Mouse (Mus musculus) layer of hippocampus, adult 2 months (tissue): ENCODE measurements around the gene Sem1. TPM values are rescaled to one million over a fixed set of nuclear protein-coding genes. Genes with fewer than 3 reads are reported as not detected.
A peak's percentile ranks its signal among the peaks of the same experiment; 100 is the strongest.

ENCODE experiments used
- DNase-seq, 2 experiments: peaks; one replicate each; pipeline ENCODE4 v3.0.0; 2022; ENCODE audit warnings: low spot score in 2 of 2
- H3K27ac ChIP-seq: fragments of 200-600 bp; 2 replicates; pipeline ENCODE4 v1.8.1; 2022
- H3K4me3 ChIP-seq: fragments of 200-600 bp; 2 replicates; pipeline ENCODE4 v1.8.1; 2022; ENCODE audit warnings: mild to moderate bottlenecking
- CTCF ChIP-seq: fragments of 200-600 bp; conservative IDR thresholded peaks from 2 replicates; pipeline ENCODE4 v1.8.1; 2022; ENCODE audit warnings: antibody characterized with exemption, mild to moderate bottlenecking, moderate library complexity
- long read RNA-seq, 2 experiments: library from polyadenylated mRNA; stranded (forward); transcript quantifications; one replicate each; pipeline ENCODE4 v2.0.0; 2021; ENCODE audit warnings: borderline mapping rate in 2 of 2
- total RNA-seq, 2 experiments: library from RNA; stranded (reverse); gene quantifications; 2 replicates each; pipeline ENCODE4 v1.2.3; 2021

The Sem1 gene
- total RNA-seq = 10 to 100 TPM; 44.7 to 48.4 TPM
- long read RNA-seq, experiment 1, transcript Sem1-201 (3 exons, 1,472 nt) = major isoform, 76 of 78 reads
- long read RNA-seq, experiment 1, partial matches to known transcripts = 1 of 78 reads
- long read RNA-seq, experiment 1, other reads (novel, unspliced or antisense) = 1 of 78 reads
- long read RNA-seq, experiment 2, transcript Sem1-201 (3 exons, 1,472 nt) = major isoform, 100 of 105 reads
- long read RNA-seq, experiment 2, partial matches to known transcripts = 3 of 105 reads
- long read RNA-seq, experiment 2, other reads (novel, unspliced or antisense) = 2 of 105 reads

GRCm38 (mm10) chr6:6578304-6579149, at the start of gene Sem1:
Sem1 (minus strand) TSS chr6:6578663.
- peak within 1 kb of the TSS; percentile 95 for H3K27ac ChIP-seq
- peak within 1 kb of the TSS; percentile 96 for H3K4me3 ChIP-seq
- peak; percentile 32 for TF ChIP-seq CTCF
- peak; percentile 91 to 92 for DNase-seq

GRCm38 (mm10) chr6:6622846-6623749, 44.6 kb upstream of the Sem1 start:
- no peak overlapping the region for H3K4me3 ChIP-seq
- TF ChIP-seq CTCF = no peak
- no peak overlapping the region for H3K27ac ChIP-seq
- DNase-seq = no peak

- no peak for TF ChIP-seq CTCF
- H3K27ac ChIP-seq = no peak overlapping the region
- H3K4me3 ChIP-seq = no peak overlapping the region
- DNase-seq = no peak
Observed at GRCm38 (mm10) chr6:6603561-6604544, 25.4 kb upstream of the Sem1 start.

- TF ChIP-seq CTCF = no peak
- no peak overlapping the region for H3K27ac ChIP-seq
- DNase-seq = no peak
- no peak overlapping the region for H3K4me3 ChIP-seq
Observed at GRCm38 (mm10) chr6:6586313-6586712, 7.8 kb upstream of the Sem1 start.

- TF ChIP-seq CTCF = no peak
- Histone ChIP-seq H3K4me3 (no peak overlapping the region), H3K27ac (no peak overlapping the region)
- no peak for DNase-seq
Observed at GRCm38 (mm10) chr6:6581849-6582248, 3.4 kb upstream of the Sem1 start.

GRCm38 (mm10) chr6:6577741-6578284, 650 bp downstream of the Sem1 start:
- TF ChIP-seq CTCF = no peak
- no peak for DNase-seq
- Histone ChIP-seq H3K4me3 (peak overlapping the region; percentile 96), H3K27ac (peak overlapping the region; percentile 95)

- Histone ChIP-seq H3K4me3 (peak overlapping the region; percentile 96), H3K27ac (peak overlapping the region; percentile 95; the same call in 1 of the 2 replicates)
- DNase-seq = no peak
- no peak for TF ChIP-seq CTCF
Observed at GRCm38 (mm10) chr6:6577291-6577690, 1.2 kb downstream of the Sem1 start.

- DNase-seq = no peak
- H3K27ac ChIP-seq = no peak overlapping the region
- no peak for TF ChIP-seq CTCF
- H3K4me3 ChIP-seq = no peak overlapping the region
Observed at GRCm38 (mm10) chr6:6575796-6576195, 2.7 kb downstream of the Sem1 start.

GRCm38 (mm10) chr6:6568436-6568835, 10.0 kb downstream of the Sem1 start:
- no peak for DNase-seq
- no peak for TF ChIP-seq CTCF
- Histone ChIP-seq H3K27ac (no peak overlapping the region), H3K4me3 (no peak overlapping the region)

GRCm38 (mm10) chr6:6563691-6564090, 14.8 kb downstream of the Sem1 start:
- DNase-seq = no peak
- no peak for TF ChIP-seq CTCF
- Histone ChIP-seq H3K27ac (no peak overlapping the region), H3K4me3 (no peak overlapping the region)

- no peak for TF ChIP-seq CTCF
Observed at GRCm38 (mm10) chr6:6562716-6563115, 15.7 kb downstream of the Sem1 start.

More at GRCm38 (mm10) chr6:6562716-6563115, 15.7 kb downstream of the Sem1 start:
- no peak for DNase-seq
- H3K27ac ChIP-seq = no peak overlapping the region
- no peak overlapping the region for H3K4me3 ChIP-seq
